In the genomic region with DNA sequence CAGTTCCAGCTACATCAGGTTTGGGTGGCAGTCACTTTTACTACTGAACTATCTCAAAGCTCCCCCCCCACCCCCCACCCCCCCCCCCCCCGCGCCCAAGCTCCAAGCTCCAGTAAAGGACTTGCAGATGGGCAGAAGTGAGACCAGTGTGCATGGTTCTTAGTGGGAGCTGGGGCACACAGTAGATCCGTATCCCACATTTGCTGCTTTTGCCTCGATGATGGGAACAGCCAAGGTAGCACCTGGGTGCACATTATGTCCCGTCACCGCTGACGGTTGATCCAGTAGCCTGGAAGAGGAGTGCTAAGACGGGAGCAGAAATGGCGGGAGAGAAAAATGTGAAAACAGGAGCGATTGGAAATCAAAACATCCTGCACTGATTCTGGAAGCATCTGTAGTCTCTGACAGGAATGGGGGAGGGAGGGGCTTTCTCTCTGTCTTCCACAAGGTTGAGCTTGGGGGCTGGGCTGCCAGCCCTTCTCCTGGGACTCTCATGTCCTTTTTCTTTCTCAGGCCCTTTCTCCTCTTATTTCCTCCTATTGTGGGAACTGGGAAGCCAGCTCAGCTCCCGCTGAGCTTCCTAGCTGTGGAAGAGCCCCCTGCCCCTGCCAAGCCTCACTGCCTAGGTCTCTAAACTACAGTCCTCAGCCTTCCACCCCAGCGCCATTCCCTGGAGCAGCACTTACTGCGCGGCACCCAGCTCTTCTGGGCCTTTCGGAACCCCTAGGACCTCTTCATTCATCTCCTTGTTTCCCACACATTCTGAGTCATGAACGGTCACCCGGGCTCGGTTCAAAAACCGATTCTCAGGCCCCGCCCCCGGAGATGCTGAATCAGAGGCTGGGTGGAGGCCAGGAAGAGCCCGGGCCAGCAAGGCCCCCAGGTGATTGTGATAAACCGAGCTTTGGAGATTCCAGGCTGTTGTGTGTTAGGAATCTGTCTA, we compare ENCODE assay signal across 8 mouse cellular contexts. TPM values are rescaled to one million over a fixed set of nuclear protein-coding genes. Genes with fewer than 3 reads are reported as not detected.
DNase-seq lines count a peak whose midpoint lies in the region; ATAC-seq and TF ChIP-seq lines count a peak whose summit lies in the region.

No protein-coding gene starts in this region.

- intact Hi-C loops in heart, postnatal 10 days (cut with DNase I): loop anchor here (10.0 kb wide), 1 partner anchor 385 kb away; a partner anchor contains a TSS

- H3K4me2 ChIP-seq in midbrain, embryonic 11.5 days: peak overlapping the region; percentile 37

- H3K27me3 ChIP-seq in forebrain, embryonic 10.5 days (ENCODE audit: poor library complexity, severe bottlenecking): no peaks in the 10 kb centered on the region
- no peaks in the 10 kb centered on the region for H3K27me3 ChIP-seq in midbrain, embryonic 11.5 days (ENCODE audit: control insufficient read depth, insufficient read depth, low read length)

- peaks cover under 1 to 17% of the 10 kb centered on the region in 2 experiments; a peak in 2 of 4 replicates for H3K4me1 ChIP-seq in ES-E14 (ENCODE audit: control insufficient read depth in 2 of 2, insufficient read depth in 2 of 2, low read length in 2 of 2, poor library complexity in 1 of 2)
- peaks cover 62% of the 10 kb centered on the region for H3K4me1 ChIP-seq in forebrain, embryonic 10.5 days
- H3K4me1 ChIP-seq in midbrain, embryonic 11.5 days (ENCODE audit: control insufficient read depth, insufficient read depth, low read length): peaks cover 26% of the 10 kb centered on the region

- H3K27ac ChIP-seq in ES-E14 (ENCODE audit: insufficient read depth, low read depth, low read length, poor library complexity, severe bottlenecking): peak overlapping the region; percentile 80; the same call in 1 of the 2 replicates
- H3K27ac ChIP-seq in forebrain, embryonic 10.5 days: peak overlapping the region; percentile 86
- H3K27ac ChIP-seq in midbrain, embryonic 11.5 days (ENCODE audit: low read depth, low read length): no peak overlapping the region

- no peak for DNase-seq in ES-E14 (ENCODE audit: low read depth, low spot score)
- DNase-seq in brain, adult 2 months (ENCODE audit: low read depth, low spot score): peak; percentile 24
- no peak for DNase-seq in forebrain, embryonic 10.5 days (ENCODE audit: extremely low spot score, low spot score)
- DNase-seq in heart, postnatal 10 days: peak; percentile 57 to 70
- peak; percentile 58 to 66 for DNase-seq in kidney, postnatal 25 days
- peak; percentile 94 for DNase-seq in midbrain, embryonic 11.5 days (ENCODE audit: low spot score, missing footprints)
- peak; percentile 57 for DNase-seq in urinary bladder, adult 2 months (ENCODE audit: low spot score)
- no peak for DNase-seq in thymus, postnatal 25 days

- peaks cover 2% of the 10 kb centered on the region; the same call in 1 of the 2 replicates for H3K36me3 ChIP-seq in ES-E14 (ENCODE audit: control insufficient read depth, insufficient read depth, low read length, poor library complexity, severe bottlenecking)
- no peaks in the 10 kb centered on the region for H3K36me3 ChIP-seq in forebrain, embryonic 10.5 days (replicated peaks)
- H3K36me3 ChIP-seq in midbrain, embryonic 11.5 days (ENCODE audit: control insufficient read depth, insufficient read depth, low read length): no peaks in the 10 kb centered on the region

- H3K4me3 ChIP-seq in ES-E14 (ENCODE audit: insufficient read depth in 1 of 2, low read depth in 1 of 2, low read length in 2 of 2, poor library complexity in 1 of 2, severe bottlenecking in 1 of 2): peak overlapping the region; percentile 56 to 61
- H3K4me3 ChIP-seq in forebrain, embryonic 10.5 days: peak overlapping the region; percentile 46
- peak overlapping the region; percentile 9; the same call in 1 of the 2 replicates for H3K4me3 ChIP-seq in midbrain, embryonic 11.5 days (ENCODE audit: low read depth, low read length)

- no peaks in the 10 kb centered on the region for H3K9me3 ChIP-seq in ES-E14 (ENCODE audit: control insufficient read depth, insufficient read depth, low read depth, low read length)
- H3K9me3 ChIP-seq in forebrain, embryonic 10.5 days: no peaks in the 10 kb centered on the region
- no peaks in the 10 kb centered on the region for H3K9me3 ChIP-seq in midbrain, embryonic 11.5 days (ENCODE audit: control insufficient read depth, low read length)

- WGBS in forebrain, embryonic 10.5 days: 3% methylated on average over 23 of the region's 23 CpGs
- 5% methylated on average over 21 of the region's 23 CpGs for WGBS in midbrain, embryonic 11.5 days

- peak; percentile 49 for ATAC-seq in midbrain, embryonic 11.5 days (ENCODE audit: low FRiP score)

- in situ Hi-C loops in ES-E14 (cut with MboI; ENCODE audit: low sequenced_read_pairs in 2 of 2, unreplicated experiment in 2 of 2): no loop called here

- H3K9ac ChIP-seq in ES-E14 (ENCODE audit: insufficient read depth, low read depth, low read length, poor library complexity, severe bottlenecking): peak overlapping the region; percentile 56; the same call in 1 of the 2 replicates
- peak overlapping the region; percentile 46 for H3K9ac ChIP-seq in midbrain, embryonic 11.5 days (ENCODE audit: low read length)

TF ChIP-seq in ES-E14, 5 proteins besides CTCF, POLR2A, EP300 and RAD21:
- TF ChIP-seq HCFC1 (IDR thresholded peaks at IDR 0.05; ENCODE audit: borderline replicate concordance, insufficient read depth, low read length) (no peak), CHD2 (IDR thresholded peaks at IDR 0.05; ENCODE audit: low read depth, low read length) (no peak), MAFK (IDR thresholded peaks at IDR 0.05; ENCODE audit: insufficient read depth, low read depth, low read length) (no peak), ZC3H11A (IDR thresholded peaks at IDR 0.05; ENCODE audit: borderline replicate concordance, low read depth, low read length) (no peak), ZNF384 (IDR thresholded peaks at IDR 0.05; ENCODE audit: low read depth, low read length) (no peak)

RNA-seq across cellular contexts. Expression of a gene that starts 10.6 kb away (rescaled TPM):
- 5.5 and 7.7 TPM in 2 replicates for total RNA-seq in ES-E14 (2012; rRNA removed)
- 11.4 and 11.6 TPM in 2 replicates for polyA plus RNA-seq in forebrain, embryonic 10.5 days (2016; fragmentation: Nextera tagmentation; extraction: Ambion mirVana)
- total RNA-seq in heart, postnatal 10 days (2021): 10 to 100 TPM; 22.1 to 29.6 TPM
- 14.6 and 15.3 TPM in 2 replicates for polyA plus RNA-seq in midbrain, embryonic 11.5 days (2014; fragmentation: Nextera tagmentation; extraction: Ambion mirVana)
- polyA plus RNA-seq in urinary bladder, adult 2 months (2012; rRNA removed): 14.0 and 14.8 TPM in 2 replicates

Comparison
In these comparisons a context has a peak if more than half of its experiments do, and no peak if none do; other contexts are left out.
1. DNase-seq: peak in brain, adult 2 months (single experiment), heart, postnatal 10 days (2 of 2), kidney, postnatal 25 days (2 of 2), midbrain, embryonic 11.5 days (single experiment) and urinary bladder, adult 2 months (single experiment); none in ES-E14 (single experiment), forebrain, embryonic 10.5 days (single experiment) and thymus, postnatal 25 days (single experiment).
2. Peak in every context shown above with its lines, with median percentiles within 50 percentile points of each other: H3K4me3 ChIP-seq.